Mouse (Mus musculus) hindbrain, embryonic 10.5 days (tissue): ENCODE measurements around the gene Sugp2. TPM values are rescaled to one million over a fixed set of nuclear protein-coding genes. Genes with fewer than 3 reads are reported as not detected.

Experiments used
- DNase-seq: peaks from one replicate; pipeline ENCODE4 v3.0.0-alpha.2; 2017; ENCODE audit warnings: low spot score
- H3K27ac ChIP-seq: fragments of 300-500 bp; sonication (generic); 2 replicates; pipeline ENCODE4 v1.5.1; 2016; ENCODE audit warnings: mild to moderate bottlenecking, moderate library complexity
- H3K27me3 ChIP-seq: fragments of 300-500 bp; sonication (generic); 2 replicates; pipeline ENCODE4 v1.6.1; 2016; ENCODE audit warnings: mild to moderate bottlenecking; ENCODE audit not compliant: poor library complexity, insufficient read depth, severe bottlenecking
- H3K36me3 ChIP-seq: fragments of 300-500 bp; sonication (generic); 2 replicates; pipeline ENCODE4 v1.6.1; 2016; ENCODE audit warnings: mild to moderate bottlenecking, moderate library complexity
- H3K4me1 ChIP-seq: fragments of 300-500 bp; sonication (generic); replicated peaks from 2 replicates; pipeline ENCODE4 v1.6.1; 2016; ENCODE audit warnings: mild to moderate bottlenecking
- H3K4me3 ChIP-seq: fragments of 300-500 bp; sonication (generic); 2 replicates; pipeline ENCODE4 v1.5.1; 2016; ENCODE audit warnings: mild to moderate bottlenecking, moderate library complexity
- H3K9me3 ChIP-seq: fragments of 300-500 bp; sonication (generic); 2 replicates; pipeline ENCODE4 v1.6.1; 2016; ENCODE audit warnings: mild to moderate bottlenecking, moderate library complexity
- WGBS: fragments of 180-500 bp; shearing (Covaris S2); methylation state at CpG from one replicate; pipeline ENCODE4 v1.1.7; 2016; 5-methylcytosine and 5-hydroxymethylcytosine counted together
- polyA plus RNA-seq: library from polyadenylated mRNA; unstranded; fragments of >200 nt; fragmentation: Nextera tagmentation; extraction: Ambion mirVana; gene quantifications from 2 replicates; pipeline ENCODE4 v1.2.1, GENCODE M21; 2016

Sugp2 gene
- polyA plus RNA-seq, 1 experiment from 2014 or later = 58.2 TPM

GRCm38 (mm10) chr8:70300881-70301280 lies 66.9 kb downstream of the Sugp2 start:
- no peak for DNase-seq
- H3K4me3 ChIP-seq = no peak overlapping the region

DNA sequence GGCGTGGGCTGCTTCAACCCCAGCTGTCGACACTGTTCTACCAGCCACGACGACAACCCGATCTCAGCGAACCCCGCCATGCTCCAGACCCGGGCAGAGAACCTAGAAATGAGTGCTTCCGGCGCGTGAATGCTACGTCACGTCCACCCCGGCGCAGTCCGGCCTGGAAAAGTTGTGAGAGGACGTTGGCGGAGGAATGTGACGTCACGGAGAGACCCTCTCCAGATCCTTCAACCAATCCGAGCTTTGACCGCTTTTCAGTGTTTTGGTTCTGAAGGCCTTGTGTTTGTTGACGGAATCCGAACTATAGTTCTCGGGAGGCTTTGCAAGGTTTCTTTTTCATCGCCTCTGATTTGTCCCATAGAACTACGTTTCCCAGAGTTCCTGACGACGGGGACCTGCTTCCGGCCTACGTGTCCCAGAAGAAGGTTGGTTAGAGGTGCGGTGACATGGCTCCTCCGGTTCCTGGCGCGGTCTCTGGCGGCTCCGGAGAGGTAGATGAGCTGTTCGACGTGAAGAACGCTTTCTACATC lies 68.4 kb downstream of the Sugp2 start, which contains the start of the genes Ddx49 and Cope:
TSS of gene Ddx49 (minus strand) at position 132 of the 533 bp plus-strand sequence.
TSS of gene Cope (plus strand) at position 161 of the 533 bp plus-strand sequence.
- Histone ChIP-seq H3K9me3 (no peaks in the 10 kb centered on the region), H3K4me3 (peak within 1 kb of the TSS; percentile 88), H3K36me3 (peaks cover 64% of the 10 kb centered on the region), H3K27ac (peak within 1 kb of the TSS; percentile 90), H3K27me3 (no peaks in the 10 kb centered on the region), H3K4me1 (peaks cover 28% of the 10 kb centered on the region)
- under 1% methylated on average over 40 of the region's 40 CpGs for WGBS
- DNase-seq = peak; percentile 96

More at GRCm38 (mm10) chr8:70300881-70301280, 66.9 kb downstream of the Sugp2 start:
- 83% methylated on average over 3 of the region's 3 CpGs for WGBS
- no peaks in the 10 kb centered on the region for H3K27me3 ChIP-seq
- H3K4me1 ChIP-seq = peaks cover 28% of the 10 kb centered on the region
- H3K36me3 ChIP-seq = peaks cover 64% of the 10 kb centered on the region
- H3K27ac ChIP-seq = no peak overlapping the region
- H3K9me3 ChIP-seq = no peaks in the 10 kb centered on the region

DNA sequence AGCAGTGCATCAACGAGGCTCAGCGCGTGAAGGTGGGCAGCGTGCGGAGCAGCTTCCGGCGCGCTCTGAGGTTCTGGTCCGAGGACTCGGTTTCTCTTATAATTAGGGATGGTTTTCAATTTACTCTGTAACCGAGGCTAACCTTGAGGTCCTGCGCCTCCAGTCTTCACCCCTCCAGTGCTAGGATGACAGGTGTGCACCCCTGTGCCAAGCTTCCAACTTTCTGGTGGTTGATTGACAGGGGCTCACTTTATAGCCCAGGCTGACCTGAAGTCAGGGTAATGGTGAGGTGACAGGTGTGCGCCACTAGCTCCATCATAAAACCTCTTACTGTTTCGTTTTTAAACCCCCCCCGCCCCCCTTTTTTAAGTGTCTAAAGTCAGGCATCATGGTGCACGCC lies 68.9 kb downstream of the Sugp2 start:
- H3K36me3 ChIP-seq = peaks cover 64% of the 10 kb centered on the region
- peak overlapping the region; percentile 88 for H3K4me3 ChIP-seq
- peaks cover 28% of the 10 kb centered on the region for H3K4me1 ChIP-seq
- DNase-seq = no peak
- 6% methylated on average over 16 of the region's 16 CpGs for WGBS
- no peaks in the 10 kb centered on the region for H3K27me3 ChIP-seq
- peak overlapping the region; percentile 90 for H3K27ac ChIP-seq
- H3K9me3 ChIP-seq = no peaks in the 10 kb centered on the region

DNA sequence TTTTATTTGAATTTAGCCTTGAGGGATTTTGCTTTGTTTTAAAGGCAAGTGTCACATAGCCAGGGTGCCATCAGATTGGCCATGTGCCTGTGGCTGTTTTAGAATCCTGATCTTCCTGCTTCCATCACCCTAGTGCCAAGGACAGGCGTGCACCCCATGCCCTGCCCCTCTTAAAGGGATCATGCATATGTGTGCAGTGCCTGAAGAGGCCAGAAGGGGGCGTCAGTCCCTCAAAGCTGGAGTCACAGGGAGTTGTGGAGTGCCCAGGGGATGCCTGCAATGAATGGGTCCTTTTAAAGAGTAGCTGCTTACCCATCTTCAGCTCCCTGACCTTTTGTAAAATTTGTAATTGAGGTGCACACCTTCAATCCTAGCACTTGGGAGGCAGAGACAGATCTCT lies 75.3 kb downstream of the Sugp2 start:
- no peak for DNase-seq
- Histone ChIP-seq H3K4me1 (peaks cover 3% of the 10 kb centered on the region; the same call in 1 of the 2 replicates), H3K27me3 (peaks cover 3% of the 10 kb centered on the region), H3K36me3 (peaks cover 95% of the 10 kb centered on the region), H3K4me3 (no peak overlapping the region), H3K27ac (no peak overlapping the region), H3K9me3 (no peaks in the 10 kb centered on the region)
- WGBS = 40% methylated on average over 2 of the region's 2 CpGs

DNA sequence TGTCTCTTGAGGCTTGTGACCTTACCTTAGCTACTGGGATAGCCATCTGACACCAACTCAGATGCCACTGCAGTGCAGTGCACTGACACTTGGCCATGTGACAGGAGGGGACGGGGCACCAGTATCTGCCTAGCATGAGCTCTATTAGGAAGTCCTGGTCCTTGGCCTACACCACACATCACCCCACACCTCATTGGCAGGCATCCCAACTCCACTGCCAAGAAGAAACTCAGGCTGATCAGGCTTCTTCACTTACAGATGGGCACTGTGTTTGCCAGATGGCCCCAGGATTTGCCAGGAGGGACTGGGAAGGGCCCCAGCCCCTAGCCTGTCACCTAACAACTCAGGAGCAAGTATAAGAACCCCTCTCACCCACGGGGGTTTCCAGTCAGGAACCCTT lies 79.4 kb downstream of the Sugp2 start:
- 98% methylated on average over 2 of the region's 2 CpGs for WGBS
- Histone ChIP-seq H3K4me3 (no peak overlapping the region), H3K9me3 (no peaks in the 10 kb centered on the region), H3K4me1 (peaks cover 38% of the 10 kb centered on the region), H3K27me3 (peaks cover 31% of the 10 kb centered on the region), H3K27ac (no peak overlapping the region), H3K36me3 (peaks cover 55% of the 10 kb centered on the region)
- no peak for DNase-seq

- peaks cover 30% of the 10 kb centered on the region for H3K36me3 ChIP-seq
- peaks cover 42% of the 10 kb centered on the region for H3K27me3 ChIP-seq
- peak; percentile 73 for DNase-seq
- no peaks in the 10 kb centered on the region for H3K9me3 ChIP-seq
- WGBS = 3% methylated on average over 66 of the region's 66 CpGs
- H3K4me1 ChIP-seq = peaks cover 42% of the 10 kb centered on the region
- H3K27ac ChIP-seq = peak within 1 kb of the TSS; percentile 83
- H3K4me3 ChIP-seq = peak within 1 kb of the TSS; percentile 66
Observed at GRCm38 (mm10) chr8:70315624-70316510, 81.8 kb downstream of the Sugp2 start, which contains the start of gene Cers1. Gene Cers1, plus strand, starts transcription at chr8:70315775.

GRCm38 (mm10) chr8:70316511-70317504 lies 82.8 kb downstream of the Sugp2 start:
- peak; percentile 84 for DNase-seq
- 13% methylated on average over 15 of the region's 15 CpGs for WGBS
- H3K36me3 ChIP-seq = peaks cover 21% of the 10 kb centered on the region

GRCm38 (mm10) chr8:70317872-70318271 lies 83.8 kb downstream of the Sugp2 start:
- no peak for DNase-seq
- peak overlapping the region; percentile 66; the same call in 1 of the 2 replicates for H3K4me3 ChIP-seq
- peaks cover 42% of the 10 kb centered on the region for H3K27me3 ChIP-seq
- WGBS = 86% methylated on average over 5 of the region's 5 CpGs
- peaks cover 49% of the 10 kb centered on the region for H3K4me1 ChIP-seq
- no peaks in the 10 kb centered on the region for H3K9me3 ChIP-seq
- H3K36me3 ChIP-seq = peaks cover 10% of the 10 kb centered on the region
- peak overlapping the region; percentile 83 for H3K27ac ChIP-seq

More at GRCm38 (mm10) chr8:70316511-70317504, 82.8 kb downstream of the Sugp2 start:
- Histone ChIP-seq H3K27ac (peak overlapping the region; percentile 83), H3K4me1 (peaks cover 45% of the 10 kb centered on the region), H3K9me3 (no peaks in the 10 kb centered on the region), H3K4me3 (peak overlapping the region; percentile 66), H3K27me3 (peaks cover 42% of the 10 kb centered on the region)

- Histone ChIP-seq H3K27ac (no peak overlapping the region), H3K9me3 (0 out of 2 replicates have a peak, but pooled peaks cover 3% of the 10 kb centered on the region), H3K4me3 (no peak overlapping the region), H3K36me3 (peaks cover 9% of the 10 kb centered on the region; the same call in 1 of the 2 replicates), H3K27me3 (peaks cover 19% of the 10 kb centered on the region; the same call in 1 of the 2 replicates), H3K4me1 (0 out of 2 replicates have a peak, but pooled peaks cover 11% of the 10 kb centered on the region)
- 92% methylated on average over 3 of the region's 3 CpGs for WGBS
- DNase-seq = no peak
Observed at GRCm38 (mm10) chr8:70323716-70324115, 89.7 kb downstream of the Sugp2 start.

- no peak for DNase-seq
- H3K4me1 ChIP-seq = peaks cover 40% of the 10 kb centered on the region
- H3K36me3 ChIP-seq = peaks cover 27% of the 10 kb centered on the region
- H3K9me3 ChIP-seq = 0 out of 2 replicates have a peak, but pooled peaks cover 3% of the 10 kb centered on the region
- WGBS = 93% methylated on average over 6 of the region's 6 CpGs
- peaks cover 39% of the 10 kb centered on the region for H3K27me3 ChIP-seq
- no peak overlapping the region for H3K27ac ChIP-seq
- H3K4me3 ChIP-seq = no peak overlapping the region
Observed at GRCm38 (mm10) chr8:70327512-70327911, 93.5 kb downstream of the Sugp2 start.

DNA sequence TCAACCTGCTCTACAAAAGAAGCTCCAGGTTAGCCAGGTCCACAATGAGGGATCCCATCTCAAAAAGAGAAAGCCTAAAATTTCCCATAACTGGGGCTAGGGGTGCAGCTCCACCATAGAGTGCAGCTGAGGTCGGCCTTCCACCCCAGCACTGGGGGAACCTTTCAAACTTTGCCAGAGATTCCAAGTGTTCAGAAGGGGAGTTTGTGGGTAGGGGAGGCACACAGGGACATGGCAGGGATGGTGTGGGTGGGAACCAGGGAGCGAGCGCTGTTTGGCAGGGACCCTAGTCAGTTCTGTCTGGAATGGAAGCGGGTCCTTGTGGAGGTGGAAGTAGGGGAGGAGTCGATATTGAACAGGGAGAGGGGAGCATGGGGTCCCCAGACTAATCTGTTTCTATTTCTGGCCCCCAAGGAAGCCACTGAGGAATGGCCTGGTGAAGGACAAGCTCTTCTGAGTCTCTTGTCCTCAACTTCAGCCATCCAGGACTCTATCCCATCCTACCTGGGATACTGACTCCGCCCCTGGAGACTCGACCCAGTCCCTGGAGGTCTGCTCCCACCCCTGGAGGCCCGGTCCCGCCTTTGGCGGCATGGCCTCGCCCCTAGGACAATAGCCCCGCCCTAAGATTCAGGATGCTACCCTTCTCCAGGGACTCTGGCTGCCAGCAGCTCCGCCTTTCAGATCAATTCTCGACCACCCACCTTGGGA lies 95.3 kb downstream of the Sugp2 start, which contains the start of gene Gdf1:
TSS of gene Gdf1 (plus strand) at position 694 of the 711 bp plus-strand sequence.
- Histone ChIP-seq H3K27ac (peak within 1 kb of the TSS; percentile 83), H3K27me3 (peaks cover 39% of the 10 kb centered on the region)
- WGBS = 19% methylated on average over 14 of the region's 14 CpGs

More for the DNA sequence above, 95.3 kb downstream of the Sugp2 start, which contains the start of gene Gdf1:
- Histone ChIP-seq H3K9me3 (0 out of 2 replicates have a peak, but pooled peaks cover 3% of the 10 kb centered on the region), H3K4me3 (peak within 1 kb of the TSS; percentile 40), H3K4me1 (peaks cover 40% of the 10 kb centered on the region), H3K36me3 (peaks cover 44% of the 10 kb centered on the region)
- no peak for DNase-seq
